Mouse (Mus musculus): ENCODE results near the gene Lgr4. TPM values are rescaled to one million over a fixed set of nuclear protein-coding genes. Genes with fewer than 3 reads are reported as not detected.

The Lgr4 gene
- polyA plus RNA-seq, 1 experiment from 2014 or later: 19.7 TPM

DNA sequence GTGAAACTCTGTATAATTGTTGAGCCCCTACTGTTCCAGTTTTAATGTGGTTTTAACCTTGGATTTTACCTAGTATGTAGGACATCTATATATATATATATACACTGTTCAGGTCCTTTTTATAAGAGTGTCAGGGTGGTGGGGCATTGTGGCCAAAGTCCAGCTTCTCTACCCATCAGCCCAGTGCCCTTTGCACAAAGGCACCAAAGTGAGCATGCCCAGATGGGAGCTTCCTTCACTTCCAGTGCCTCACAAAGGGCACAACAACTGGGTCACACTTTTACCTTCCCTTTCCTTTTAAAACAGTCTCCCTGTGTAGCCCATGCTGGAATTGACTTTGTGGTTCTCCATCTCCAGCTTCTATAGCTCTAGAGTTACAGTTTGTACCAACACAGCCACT lies 2.8 kb upstream of the Lgr4 start:
- H3K4me2 ChIP-seq (ENCODE audit: low read depth): no peak overlapping the region
- ATAC-seq (ENCODE audit: insufficient read depth, low FRiP score, low TSS enrichment) (no peak), DNase-seq (ENCODE audit: low spot score) (no peak)
- no peak overlapping the region for H3K27ac ChIP-seq (ENCODE audit: low read depth, low read length)
- H3K4me3 ChIP-seq (ENCODE audit: low read depth, low read length): no peak overlapping the region
- H3K4me1 ChIP-seq (ENCODE audit: control insufficient read depth, insufficient read depth, low read length): peaks cover 7% of the 10 kb centered on the region
- H3K27me3 ChIP-seq (ENCODE audit: control insufficient read depth, insufficient read depth, low read length): no peaks in the 10 kb centered on the region
- no peaks in the 10 kb centered on the region for H3K9me3 ChIP-seq (ENCODE audit: control insufficient read depth, low read length)
- H3K36me3 ChIP-seq (ENCODE audit: control insufficient read depth, insufficient read depth, low read length): no peaks in the 10 kb centered on the region
- H3K9ac ChIP-seq (ENCODE audit: low read length): no peak overlapping the region

DNA sequence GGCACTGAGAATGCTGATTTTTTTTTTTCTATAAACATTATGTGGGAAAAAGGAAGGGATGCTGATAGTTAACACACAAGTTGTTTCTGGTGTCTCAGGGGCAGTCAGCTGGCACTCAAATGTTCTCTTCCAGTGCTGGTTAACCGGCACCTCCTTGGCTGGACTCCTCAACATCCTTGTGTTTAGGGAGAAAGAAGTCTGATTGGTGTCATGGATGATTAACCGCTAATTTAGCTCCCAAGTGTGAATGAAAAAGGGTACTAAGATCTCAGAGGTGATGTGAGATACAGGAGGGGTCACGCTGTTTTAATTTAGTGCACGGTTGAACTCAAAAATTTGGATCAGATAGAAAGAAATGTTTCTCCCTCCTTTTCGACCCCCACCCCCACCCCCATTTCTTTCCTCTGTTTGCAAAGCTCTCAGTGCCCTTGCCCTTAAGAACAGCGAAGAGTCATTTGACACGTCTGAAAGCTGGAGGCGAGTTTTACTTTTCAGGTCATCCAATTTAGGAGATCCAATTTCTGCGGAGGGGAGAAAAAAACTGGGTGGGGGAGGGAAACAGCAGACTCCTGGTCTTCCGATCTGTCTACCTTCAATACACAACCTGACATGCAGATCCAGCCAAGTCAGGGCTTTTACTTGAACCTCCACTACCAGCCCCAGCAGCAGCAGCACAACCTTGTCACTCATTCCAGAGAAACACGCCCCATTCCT lies 508 bp upstream of the Lgr4 start:
- peak; percentile 4 for ATAC-seq (ENCODE audit: insufficient read depth, low FRiP score, low TSS enrichment)
- Histone ChIP-seq H3K36me3 (ENCODE audit: control insufficient read depth, insufficient read depth, low read length) (no peaks in the 10 kb centered on the region), H3K9ac (ENCODE audit: low read length) (no peak overlapping the region), H3K27me3 (ENCODE audit: control insufficient read depth, insufficient read depth, low read length) (no peaks in the 10 kb centered on the region), H3K27ac (ENCODE audit: low read depth, low read length) (peak overlapping the region; percentile 98), H3K4me2 (ENCODE audit: low read depth) (peak overlapping the region; percentile 91), H3K9me3 (ENCODE audit: control insufficient read depth, low read length) (no peaks in the 10 kb centered on the region), H3K4me1 (ENCODE audit: control insufficient read depth, insufficient read depth, low read length) (peaks cover 21% of the 10 kb centered on the region), H3K4me3 (ENCODE audit: low read depth, low read length) (peak overlapping the region; percentile 98)
- DNase-seq (ENCODE audit: low spot score): no peak
- 2% methylated on average over 11 of the region's 11 CpGs for WGBS

DNA sequence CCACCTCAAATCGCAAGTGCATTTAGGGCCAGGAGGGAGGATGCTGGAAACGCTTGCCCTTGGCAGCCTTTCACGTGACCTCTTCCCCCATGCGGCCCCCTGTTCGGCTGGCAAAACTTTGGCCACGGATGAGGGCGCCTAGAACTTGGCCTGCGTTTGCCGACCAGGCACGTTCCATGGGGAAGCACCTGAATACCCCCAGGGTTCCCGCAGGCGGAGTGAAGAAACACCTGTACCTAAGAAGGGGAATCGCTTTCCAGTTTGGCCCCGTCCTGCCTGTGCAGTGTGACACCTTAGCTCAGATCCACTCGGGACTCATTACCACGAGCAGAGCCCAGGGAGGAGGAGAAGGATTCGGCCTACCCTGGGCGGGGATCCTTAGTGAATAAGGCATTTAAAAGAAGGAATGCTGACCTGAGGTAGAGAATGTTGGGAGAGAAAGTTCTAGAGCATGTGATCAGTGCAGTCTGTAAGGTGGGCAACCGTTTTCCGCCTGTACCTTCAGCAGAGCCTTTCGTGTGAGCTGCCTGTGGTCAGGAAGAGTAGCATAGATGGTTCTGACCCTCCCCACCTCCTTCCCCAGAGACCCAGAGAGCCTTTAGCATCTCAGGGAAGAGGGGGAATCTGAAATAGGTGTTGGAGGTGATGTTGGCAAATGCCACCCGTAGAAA lies 1.3 kb downstream of the Lgr4 start:
- H3K27ac ChIP-seq (ENCODE audit: low read depth, low read length): no peak overlapping the region
- peak; percentile 34 for DNase-seq (ENCODE audit: low spot score)
- no peaks in the 10 kb centered on the region for H3K27me3 ChIP-seq (ENCODE audit: control insufficient read depth, insufficient read depth, low read length)
- ATAC-seq (ENCODE audit: insufficient read depth, low FRiP score, low TSS enrichment): no peak
- peak overlapping the region; percentile 91 for H3K4me2 ChIP-seq (ENCODE audit: low read depth)
- peaks cover 21% of the 10 kb centered on the region for H3K4me1 ChIP-seq (ENCODE audit: control insufficient read depth, insufficient read depth, low read length)
- peak overlapping the region; percentile 96 for H3K9ac ChIP-seq (ENCODE audit: low read length)
- peak overlapping the region; percentile 98 for H3K4me3 ChIP-seq (ENCODE audit: low read depth, low read length)
- no peaks in the 10 kb centered on the region for H3K9me3 ChIP-seq (ENCODE audit: control insufficient read depth, low read length)
- WGBS: 4% methylated on average over 22 of the region's 22 CpGs
- H3K36me3 ChIP-seq (ENCODE audit: control insufficient read depth, insufficient read depth, low read length): no peaks in the 10 kb centered on the region

DNA sequence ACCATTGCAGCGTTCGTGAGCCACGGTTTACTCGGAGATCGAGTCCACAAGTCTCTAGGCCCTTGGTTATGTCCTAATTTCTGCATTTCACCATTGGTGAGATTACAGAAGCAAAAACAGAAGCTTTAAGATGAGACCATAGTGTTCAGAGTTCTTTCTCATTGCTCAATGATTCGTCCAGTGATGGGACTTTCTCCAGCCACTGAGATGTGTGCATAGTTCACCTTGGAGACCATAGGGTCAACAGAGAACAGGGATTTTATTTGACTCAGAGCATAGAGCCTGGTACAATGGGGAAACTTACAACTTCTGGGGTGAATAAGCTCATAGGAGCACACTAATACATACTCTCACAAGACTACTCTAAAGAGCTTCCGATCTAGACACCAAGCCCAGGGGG lies 3.0 kb downstream of the Lgr4 start:
- WGBS: 72% methylated on average over 7 of the region's 7 CpGs
- DNase-seq (ENCODE audit: low spot score) (no peak), ATAC-seq (ENCODE audit: insufficient read depth, low FRiP score, low TSS enrichment) (no peak)
- Histone ChIP-seq H3K27me3 (ENCODE audit: control insufficient read depth, insufficient read depth, low read length) (no peaks in the 10 kb centered on the region), H3K9ac (ENCODE audit: low read length) (no peak overlapping the region; the same call in 1 of the 2 replicates), H3K4me3 (ENCODE audit: low read depth, low read length) (peak overlapping the region; percentile 98), H3K27ac (ENCODE audit: low read depth, low read length) (no peak overlapping the region), H3K4me2 (ENCODE audit: low read depth) (peak overlapping the region; percentile 91), H3K36me3 (ENCODE audit: control insufficient read depth, insufficient read depth, low read length) (no peaks in the 10 kb centered on the region), H3K4me1 (ENCODE audit: control insufficient read depth, insufficient read depth, low read length) (peaks cover 23% of the 10 kb centered on the region), H3K9me3 (ENCODE audit: control insufficient read depth, low read length) (no peaks in the 10 kb centered on the region)

GRCm38 (mm10) chr2:109921298-109922035 lies 4.0 kb downstream of the Lgr4 start:
- Histone ChIP-seq H3K9ac (ENCODE audit: low read length) (no peak overlapping the region), H3K9me3 (ENCODE audit: control insufficient read depth, low read length) (no peaks in the 10 kb centered on the region), H3K4me3 (ENCODE audit: low read depth, low read length) (peak overlapping the region; percentile 98; the same call in 1 of the 2 replicates), H3K4me2 (ENCODE audit: low read depth) (peak overlapping the region; percentile 91), H3K4me1 (ENCODE audit: control insufficient read depth, insufficient read depth, low read length) (peaks cover 23% of the 10 kb centered on the region), H3K27ac (ENCODE audit: low read depth, low read length) (no peak overlapping the region), H3K36me3 (ENCODE audit: control insufficient read depth, insufficient read depth, low read length) (peaks cover 3% of the 10 kb centered on the region; the same call in 1 of the 2 replicates), H3K27me3 (ENCODE audit: control insufficient read depth, insufficient read depth, low read length) (no peaks in the 10 kb centered on the region)
- ATAC-seq (ENCODE audit: insufficient read depth, low FRiP score, low TSS enrichment): no peak
- DNase-seq (ENCODE audit: low spot score): no peak
- 69% methylated on average over 8 of the region's 8 CpGs for WGBS

- no peak for DNase-seq (ENCODE audit: low spot score)
- Histone ChIP-seq H3K36me3 (ENCODE audit: control insufficient read depth, insufficient read depth, low read length) (peaks cover 3% of the 10 kb centered on the region; the same call in 1 of the 2 replicates), H3K27me3 (ENCODE audit: control insufficient read depth, insufficient read depth, low read length) (no peaks in the 10 kb centered on the region), H3K4me2 (ENCODE audit: low read depth) (no peak overlapping the region), H3K9ac (ENCODE audit: low read length) (no peak overlapping the region), H3K27ac (ENCODE audit: low read depth, low read length) (no peak overlapping the region), H3K4me3 (ENCODE audit: low read depth, low read length) (no peak overlapping the region), H3K9me3 (ENCODE audit: control insufficient read depth, low read length) (no peaks in the 10 kb centered on the region), H3K4me1 (ENCODE audit: control insufficient read depth, insufficient read depth, low read length) (peaks cover 20% of the 10 kb centered on the region)
- WGBS: 84% methylated on average over 3 of the region's 3 CpGs
- ATAC-seq (ENCODE audit: insufficient read depth, low FRiP score, low TSS enrichment): no peak
Observed at GRCm38 (mm10) chr2:109922306-109922705, 4.9 kb downstream of the Lgr4 start.

GRCm38 (mm10) chr2:109923031-109923430 lies 5.6 kb downstream of the Lgr4 start:
- no peak overlapping the region for H3K4me3 ChIP-seq (ENCODE audit: low read depth, low read length)
- peaks cover 20% of the 10 kb centered on the region for H3K4me1 ChIP-seq (ENCODE audit: control insufficient read depth, insufficient read depth, low read length)
- ATAC-seq (ENCODE audit: insufficient read depth, low FRiP score, low TSS enrichment) (no peak), DNase-seq (ENCODE audit: low spot score) (no peak)
- H3K9me3 ChIP-seq (ENCODE audit: control insufficient read depth, low read length): no peaks in the 10 kb centered on the region
- H3K4me2 ChIP-seq (ENCODE audit: low read depth): no peak overlapping the region
- H3K27me3 ChIP-seq (ENCODE audit: control insufficient read depth, insufficient read depth, low read length): no peaks in the 10 kb centered on the region
- no peak overlapping the region for H3K9ac ChIP-seq (ENCODE audit: low read length)
- 84% methylated on average over 3 of the region's 3 CpGs for WGBS
- H3K27ac ChIP-seq (ENCODE audit: low read depth, low read length): no peak overlapping the region
- H3K36me3 ChIP-seq (ENCODE audit: control insufficient read depth, insufficient read depth, low read length): peaks cover 3% of the 10 kb centered on the region; the same call in 1 of the 2 replicates

GRCm38 (mm10) chr2:109923945-109924344 lies 6.5 kb downstream of the Lgr4 start:
- Histone ChIP-seq H3K36me3 (ENCODE audit: control insufficient read depth, insufficient read depth, low read length) (peaks cover 3% of the 10 kb centered on the region; the same call in 1 of the 2 replicates), H3K9ac (ENCODE audit: low read length) (no peak overlapping the region), H3K4me2 (ENCODE audit: low read depth) (no peak overlapping the region), H3K9me3 (ENCODE audit: control insufficient read depth, low read length) (no peaks in the 10 kb centered on the region), H3K27me3 (ENCODE audit: control insufficient read depth, insufficient read depth, low read length) (no peaks in the 10 kb centered on the region), H3K4me3 (ENCODE audit: low read depth, low read length) (no peak overlapping the region), H3K27ac (ENCODE audit: low read depth, low read length) (no peak overlapping the region), H3K4me1 (ENCODE audit: control insufficient read depth, insufficient read depth, low read length) (peaks cover 20% of the 10 kb centered on the region)
- ATAC-seq (ENCODE audit: insufficient read depth, low FRiP score, low TSS enrichment) (no peak), DNase-seq (ENCODE audit: low spot score) (no peak)
- WGBS: 76% methylated on average over 3 of the region's 3 CpGs

Data from neural tube, embryonic 11.5 days (tissue).